Mouse (Mus musculus) Patski (cell line): ENCODE measurements around the gene Gpn3. TPM values are rescaled to one million over a fixed set of nuclear protein-coding genes. Genes with fewer than 3 reads are reported as not detected.
A peak's percentile ranks its signal among the peaks of the same experiment; 100 is the strongest.

Experiments used
- ATAC-seq: fragments of 100-300 bp; one replicate; pipeline ENCODE4 v1.8.0; 2021
- CTCF ChIA-PET: fragments of 350-600 bp; sonication (Branson Sonifier 250); formaldehyde crosslinking; loops from one replicate; lab custom pipeline; 2022; ENCODE audit warnings: inconsistent platforms; lab: Charles Lee
- POLR2A ChIA-PET: fragments of 350-600 bp; sonication (Branson Sonifier 250); formaldehyde crosslinking; loops from one replicate; lab custom pipeline; 2022; ENCODE audit warnings: antibody characterized with exemption, inconsistent platforms; lab: Charles Lee
- DNase-seq: peaks from one replicate; pipeline ENCODE4 v3.0.0-alpha.2; 2011; ENCODE audit warnings: low read depth, low spot score
- H3K27me3 ChIP-seq: fragments of 371-371 bp; one replicate; pipeline ENCODE4 v1.5.1; 2021
- CTCF ChIP-seq: fragments of 100-300 bp; IDR thresholded peaks from one replicate; pipeline ENCODE4 v1.5.1; 2021
- in situ Hi-C: fragments of 300-500 bp; cut with MboI; formaldehyde crosslinking; loops from 3 replicates; pipeline ENCODE4 v1.11.1; 2018; ENCODE audit warnings: low pct_unique_long_range_greater_than_20kb, mixed read lengths
- polyA plus RNA-seq: library from polyadenylated mRNA; unstranded; gene quantifications from one replicate; pipeline ENCODE4 v1.2.3, GENCODE M21; 2021

The Gpn3 gene
- polyA plus RNA-seq, 1 experiment from 2014 or later = 29.0 TPM

- no peak for ATAC-seq
- DNase-seq = no peak
- CTCF ChIA-PET = interaction anchor here (0.7 to 6.1 kb wide), 25 partner anchors 8 to 214 kb away, joined by 3 to 90 read pairs (median 6); partner anchors contain the start of gene Tctn1
- in situ Hi-C loops = loop anchor here (10.0 kb wide), 1 partner anchor 219 kb away; no protein-coding TSS in a partner anchor
- no peaks in the 10 kb centered on the region for H3K27me3 ChIP-seq
- POLR2A ChIA-PET = interaction anchor here (0.7 to 2.5 kb wide), 4 partner anchors 10 to 70 kb away, joined by 3 to 16 read pairs (median 4); no protein-coding TSS in a partner anchor
- no peak for TF ChIP-seq CTCF
Observed at GRCm38 (mm10) chr5:122343768-122344167, 27.9 kb upstream of the Gpn3 start.

DNA sequence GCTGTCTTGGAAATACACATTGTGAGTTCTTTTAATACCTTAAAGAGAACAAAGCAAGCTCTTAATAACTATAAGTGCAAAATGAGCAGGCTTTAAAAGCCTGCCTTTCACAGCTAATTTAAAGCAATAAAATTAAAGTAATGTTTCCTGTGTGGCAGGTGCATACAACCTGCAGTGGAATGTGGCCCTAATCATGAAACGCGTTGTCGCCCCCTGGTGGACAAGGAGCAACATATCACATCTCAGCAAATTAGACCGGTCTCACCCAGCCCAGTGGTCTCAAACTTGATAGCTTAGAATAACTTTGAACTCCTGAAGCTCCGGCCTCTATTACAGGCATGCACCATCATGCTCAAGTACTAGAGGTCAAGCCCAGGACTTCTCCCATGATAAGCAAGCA, 27.4 kb upstream of the Gpn3 start:
- in situ Hi-C loops = loop anchor here (10.0 kb wide), 1 partner anchor 219 kb away; no protein-coding TSS in a partner anchor
- peak; percentile 93 for TF ChIP-seq CTCF
- no peak for ATAC-seq
- no peak for DNase-seq
- POLR2A ChIA-PET = interaction anchor here (0.6 to 2.5 kb wide), 5 partner anchors 9 to 80 kb away, joined by 3 to 16 read pairs (median 3); partner anchors contain the start of gene Tctn1
- CTCF ChIA-PET = interaction anchor here (1.1 to 6.1 kb wide), 21 partner anchors 9 to 214 kb away, joined by 3 to 90 read pairs (median 6); partner anchors contain the start of gene Tctn1
- no peaks in the 10 kb centered on the region for H3K27me3 ChIP-seq

GRCm38 (mm10) chr5:122345777-122346176, 25.9 kb upstream of the Gpn3 start:
- no peak for DNase-seq
- ChIA-PET POLR2A (interaction anchor here (1.2 to 2.5 kb wide), 2 partner anchors 60 to 82 kb away, joined by 3 to 16 read pairs; partner anchors contain the start of gene Tctn1), CTCF (interaction anchor here (1.5 to 6.1 kb wide), 3 partner anchors 59 to 80 kb away, joined by 5 to 90 read pairs (median 18); partner anchors contain the start of gene Tctn1)
- no peaks in the 10 kb centered on the region for H3K27me3 ChIP-seq
- in situ Hi-C loops = loop anchor here (5.0 to 10.0 kb wide), 2 partner anchors 78 to 221 kb away; no protein-coding TSS in a partner anchor
- ATAC-seq = no peak
- TF ChIP-seq CTCF = peak; percentile 47

DNA sequence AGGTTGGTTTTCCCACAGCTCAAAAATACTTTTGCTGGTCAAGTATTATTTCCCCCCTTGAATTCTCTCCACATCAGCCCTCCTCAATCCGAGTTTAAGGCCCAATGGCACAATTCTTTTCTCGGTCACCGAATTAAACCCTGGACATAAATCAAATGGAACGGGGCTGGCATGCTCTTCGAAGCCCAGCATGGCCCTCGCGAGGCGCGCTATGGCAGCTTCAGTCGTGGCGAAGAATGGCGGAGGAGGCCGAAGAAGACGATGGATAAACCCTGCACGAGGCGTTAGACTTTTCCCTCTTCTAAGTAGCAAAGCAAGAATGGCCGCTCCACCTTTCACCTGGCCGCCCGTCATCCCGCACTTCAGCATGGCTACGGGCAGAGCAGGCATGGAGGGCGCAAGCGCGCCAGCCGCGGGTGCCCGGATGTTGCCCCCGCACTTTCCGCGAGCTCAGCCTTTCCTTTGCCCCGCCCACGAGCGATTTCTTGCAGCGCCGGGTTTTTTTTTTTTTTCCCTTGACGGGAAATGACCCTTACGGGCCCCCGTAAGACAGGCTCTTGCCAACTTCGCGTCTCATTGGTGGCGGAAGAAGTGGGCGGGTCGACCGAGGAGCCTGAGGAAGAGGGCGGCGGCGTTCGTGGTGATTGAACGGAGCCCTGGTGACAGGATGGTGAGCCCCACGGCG, 17.7 kb upstream of the Gpn3 start, which contains the start of the genes Rad9b and Vps29:
TSS of gene Rad9b (minus strand) at position 427 of the 685 bp plus-strand sequence.
TSS of gene Vps29 (plus strand) at position 563 of the 685 bp plus-strand sequence.
- ChIA-PET POLR2A (interaction anchor here (0.7 to 0.9 kb wide), 2 partner anchors 10 to 58 kb away, joined by 3 read pairs; no protein-coding TSS in a partner anchor), CTCF (no interaction called here)
- no peak for TF ChIP-seq CTCF
- DNase-seq = peak; percentile 99
- ATAC-seq = peak; percentile 88
- in situ Hi-C loops = no loop called here
- H3K27me3 ChIP-seq = no peaks in the 10 kb centered on the region

GRCm38 (mm10) chr5:122354492-122355067, 17.1 kb upstream of the Gpn3 start:
- peak; percentile 41 for TF ChIP-seq CTCF
- DNase-seq (no peak), ATAC-seq (peak; percentile 44)
- no peaks in the 10 kb centered on the region for H3K27me3 ChIP-seq
- ChIA-PET CTCF (interaction anchor here (0.7 kb wide), 1 partner anchor 26 kb away, joined by 3 read pairs; no protein-coding TSS in a partner anchor), POLR2A (interaction anchor here (0.7 kb wide), 2 partner anchors 9 to 22 kb away, joined by 3 to 4 read pairs; no protein-coding TSS in a partner anchor)
- in situ Hi-C loops = no loop called here

- ChIA-PET CTCF (no interaction called here), POLR2A (interaction anchor here (0.6 to 1.7 kb wide), 3 partner anchors 20 to 489 kb away, joined by 3 to 4 read pairs (median 3); no protein-coding TSS in a partner anchor)
- ATAC-seq (peak; percentile 86), DNase-seq (peak; percentile 99)
- H3K27me3 ChIP-seq = no peaks in the 10 kb centered on the region
- in situ Hi-C loops = no loop called here
- no peak for TF ChIP-seq CTCF
Observed at GRCm38 (mm10) chr5:122372192-122372769, 605 bp downstream of the Gpn3 start, which contains the start of gene Fam216a. Gene Fam216a (minus strand): TSS chr5:122372364.

DNA sequence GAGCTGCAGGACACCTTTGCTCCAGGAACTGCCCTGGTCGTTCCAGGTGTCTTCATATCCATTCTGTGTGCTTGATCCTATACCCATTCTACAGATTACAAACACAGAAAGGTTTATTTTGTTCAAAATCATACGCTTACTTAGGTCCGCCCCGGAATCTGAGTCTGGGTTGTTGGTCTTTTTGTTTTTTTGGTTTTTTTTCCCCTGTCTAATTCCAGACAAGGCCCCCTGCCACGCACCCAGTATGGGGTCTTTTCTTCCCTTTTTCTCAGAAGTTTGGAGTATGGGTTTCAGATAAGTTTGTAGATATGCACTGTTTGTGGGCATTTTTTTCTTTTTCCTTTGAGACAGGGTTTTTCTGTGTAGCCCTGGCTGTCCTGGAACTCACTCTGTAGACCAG, 1.2 kb downstream of the Gpn3 start:
- no peak for DNase-seq
- ATAC-seq = no peak
- ChIA-PET CTCF (no interaction called here), POLR2A (interaction anchor here (0.6 to 1.7 kb wide), 2 partner anchors 19 to 489 kb away, joined by 3 to 4 read pairs; no protein-coding TSS in a partner anchor)
- in situ Hi-C loops = no loop called here
- TF ChIP-seq CTCF = no peak
- H3K27me3 ChIP-seq = no peaks in the 10 kb centered on the region

DNA sequence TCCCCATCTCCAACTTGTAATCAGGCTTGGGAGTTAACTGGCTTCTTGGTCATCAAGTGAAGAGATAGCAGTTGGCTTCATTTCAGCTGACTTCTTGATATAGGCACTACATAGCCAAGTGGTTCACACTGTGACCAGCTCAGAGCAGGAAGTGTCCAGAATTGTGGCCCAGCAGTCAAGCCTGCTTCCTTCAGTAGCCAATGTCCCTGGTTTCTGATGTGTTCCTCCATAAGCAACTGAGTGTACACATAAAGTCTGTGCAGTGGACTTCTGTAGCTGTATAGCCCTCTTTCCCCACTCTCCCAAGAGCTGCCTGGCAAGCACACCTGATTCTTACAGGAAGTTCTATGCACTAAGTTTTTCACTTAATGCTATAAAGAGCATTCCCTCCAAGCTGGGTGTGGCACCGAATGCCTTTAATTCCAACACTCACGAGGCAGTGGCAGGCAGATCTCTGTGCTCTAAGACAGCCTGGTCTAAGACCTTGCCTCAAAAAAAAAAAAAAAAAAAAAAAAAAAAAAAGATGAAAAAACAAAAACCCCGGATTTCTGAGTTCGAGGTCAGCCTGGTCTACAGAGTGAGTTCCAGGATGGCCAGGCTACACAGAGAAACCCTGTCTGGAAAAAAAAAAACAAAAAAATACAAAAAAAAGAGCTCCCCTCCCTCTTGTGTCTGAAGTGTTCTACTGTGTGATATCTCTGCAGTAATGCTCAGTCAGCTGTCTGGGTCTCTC, 5.6 kb downstream of the Gpn3 start:
- in situ Hi-C loops = no loop called here
- TF ChIP-seq CTCF = no peak
- DNase-seq (no peak), ATAC-seq (no peak)
- ChIA-PET POLR2A (interaction anchor here (0.6 kb wide), 1 partner anchor 90 kb away, joined by 8 read pairs; no protein-coding TSS in a partner anchor), CTCF (interaction anchor here (0.8 to 1.1 kb wide), 3 partner anchors 10 to 104 kb away, joined by 3 to 4 read pairs (median 3); no protein-coding TSS in a partner anchor)
- no peaks in the 10 kb centered on the region for H3K27me3 ChIP-seq

GRCm38 (mm10) chr5:122378171-122378570, 6.5 kb downstream of the Gpn3 start:
- ChIA-PET POLR2A (no interaction called here), CTCF (interaction anchor here (0.8 to 1.5 kb wide), 4 partner anchors 11 to 14 kb away, joined by 3 to 4 read pairs (median 4); no protein-coding TSS in a partner anchor)
- no peaks in the 10 kb centered on the region for H3K27me3 ChIP-seq
- DNase-seq (no peak), ATAC-seq (no peak)
- no peak for TF ChIP-seq CTCF
- in situ Hi-C loops = no loop called here
